Mouse (Mus musculus): ENCODE measurements around the gene Steap2.

GRCm38 (mm10) chr5:5711032-5711431 lies 16.7 kb upstream of the Steap2 start:
- TF ChIP-seq POLR2A (IDR thresholded peaks at IDR 0.05; ENCODE audit: extremely low read depth, insufficient read depth, low read length) = no peak
- TF ChIP-seq CTCF (IDR thresholded peaks at IDR 0.05; ENCODE audit: extremely low read depth, insufficient read depth, low read length) = no peak

Data from cortical plate, adult 2 months (tissue).